Mouse (Mus musculus) ES-Bruce4 (cell line): ENCODE data around the gene Kdm4d. TPM values are rescaled to one million over a fixed set of nuclear protein-coding genes. Genes with fewer than 3 reads are reported as not detected.

Source experiments
- H3K27ac ChIP-seq: 2 replicates; pipeline ENCODE4 v1.5.1; 2012; ENCODE audit warnings: low read length, inconsistent platforms; ENCODE audit not compliant: insufficient read depth
- H3K27me3 ChIP-seq: 2 replicates; pipeline ENCODE4 v1.6.1; 2012; ENCODE audit warnings: mild to moderate bottlenecking, low read length, inconsistent platforms; ENCODE audit not compliant: control insufficient read depth, poor library complexity, insufficient read depth, severe bottlenecking
- H3K36me3 ChIP-seq: 2 replicates; pipeline ENCODE4 v1.6.1; 2012; ENCODE audit warnings: inconsistent platforms, mild to moderate bottlenecking, low read length, moderate library complexity; ENCODE audit not compliant: control insufficient read depth, poor library complexity, insufficient read depth, severe bottlenecking
- H3K4me1 ChIP-seq: one replicate; pipeline ENCODE4 v1.8.1; 2011; ENCODE audit warnings: low read length; ENCODE audit not compliant: control insufficient read depth, insufficient read depth
- H3K4me3 ChIP-seq: 2 replicates; pipeline ENCODE4 v1.5.1; 2011; ENCODE audit warnings: low read depth, mild to moderate bottlenecking, low read length
- H3K9ac ChIP-seq: 2 replicates; pipeline ENCODE4 v1.6.1; 2012; ENCODE audit warnings: low read depth, mild to moderate bottlenecking, inconsistent platforms; ENCODE audit not compliant: poor library complexity, severe bottlenecking
- H3K9me3 ChIP-seq: replicated peaks from 2 replicates; pipeline ENCODE4 v1.6.1; 2012; ENCODE audit warnings: mild to moderate bottlenecking, low read length, inconsistent platforms; ENCODE audit not compliant: control insufficient read depth, poor library complexity, insufficient read depth, severe bottlenecking
- CTCF ChIP-seq: IDR thresholded peaks from one replicate; pipeline ENCODE4 v1.8.1; 2011; ENCODE audit warnings: low read depth, low read length
- EP300 ChIP-seq: IDR thresholded peaks from 2 replicates; pipeline ENCODE4 v1.6.1; 2011; ENCODE audit warnings: low read depth, low read length; ENCODE audit not compliant: insufficient read depth
- POLR2A ChIP-seq: IDR thresholded peaks from one replicate; pipeline ENCODE4 v1.8.1; 2011; ENCODE audit warnings: low read length; ENCODE audit not compliant: insufficient read depth
- polyA plus RNA-seq: library from polyadenylated mRNA; stranded (reverse); fragments of >200 nt; gene quantifications from 2 replicates; pipeline ENCODE4 v1.2.4, GENCODE M21; 2011; ENCODE audit warnings: low read depth; ENCODE audit not compliant: missing spikeins, insufficient read depth, insufficient read length

The Kdm4d gene
- polyA plus RNA-seq = 0.37 and 0.52 TPM in 2 replicates

DNA sequence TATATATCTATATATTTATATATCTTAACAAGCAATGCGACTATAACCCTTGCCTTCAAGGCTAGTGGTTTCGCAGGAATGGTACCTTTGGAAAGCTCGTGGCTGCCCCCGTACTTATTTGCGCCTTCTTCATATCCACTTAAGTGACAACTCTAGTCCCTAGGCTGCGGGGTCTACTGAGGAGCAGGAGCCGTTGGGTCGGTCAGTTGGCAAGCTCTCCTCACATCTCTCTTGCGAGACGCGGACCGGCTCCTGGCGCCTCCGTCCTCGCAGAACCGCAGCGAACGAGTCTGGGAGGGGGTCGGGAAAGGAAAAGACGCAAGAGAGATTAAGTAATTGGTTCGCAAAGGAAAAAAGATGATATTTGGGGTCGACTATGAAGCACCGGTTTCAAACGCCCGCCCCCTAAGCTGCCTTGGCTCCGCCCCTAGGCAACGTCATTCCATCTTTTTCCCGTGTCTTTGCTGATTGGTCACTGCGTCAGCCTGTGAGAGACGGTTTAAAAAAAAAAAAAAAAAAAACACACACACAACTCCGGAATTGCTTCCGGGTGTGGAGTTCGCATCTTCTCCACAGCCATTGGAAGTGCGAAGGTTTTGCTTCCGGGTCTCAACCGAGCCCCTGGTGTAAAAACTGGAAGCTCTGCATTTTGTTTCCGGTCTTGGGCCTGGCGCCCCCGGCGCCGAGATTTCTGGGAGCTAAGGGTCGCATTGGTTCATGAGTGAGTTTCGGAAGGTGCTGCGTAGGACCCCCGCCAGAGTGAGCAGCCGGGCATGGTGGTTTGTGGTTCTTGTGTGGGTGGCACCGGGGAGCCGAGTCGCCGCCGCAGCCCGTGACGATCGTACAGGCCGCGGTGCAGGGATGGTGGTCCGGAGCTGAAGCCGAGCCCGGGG, at the start of gene Kdm4d, which contains the start of gene Cwc15:
Gene Kdm4d (minus strand): TSS at position 460 of the 893 bp plus-strand sequence.
Gene Cwc15 (plus strand): TSS at position 595 of the 893 bp plus-strand sequence.
- peaks cover 29% of the 10 kb centered on the region for H3K36me3 ChIP-seq
- peak within 1 kb of the TSS; percentile 99 for H3K4me3 ChIP-seq
- no peak within 1 kb of the TSS for H3K27ac ChIP-seq
- H3K9me3 ChIP-seq = no peaks in the 10 kb centered on the region
- no peaks in the 10 kb centered on the region for H3K27me3 ChIP-seq
- no peaks in the 10 kb centered on the region for H3K4me1 ChIP-seq
- H3K9ac ChIP-seq = peak within 1 kb of the TSS; percentile 76
- no peak for TF ChIP-seq CTCF
- peak; percentile 14 for TF ChIP-seq POLR2A

DNA sequence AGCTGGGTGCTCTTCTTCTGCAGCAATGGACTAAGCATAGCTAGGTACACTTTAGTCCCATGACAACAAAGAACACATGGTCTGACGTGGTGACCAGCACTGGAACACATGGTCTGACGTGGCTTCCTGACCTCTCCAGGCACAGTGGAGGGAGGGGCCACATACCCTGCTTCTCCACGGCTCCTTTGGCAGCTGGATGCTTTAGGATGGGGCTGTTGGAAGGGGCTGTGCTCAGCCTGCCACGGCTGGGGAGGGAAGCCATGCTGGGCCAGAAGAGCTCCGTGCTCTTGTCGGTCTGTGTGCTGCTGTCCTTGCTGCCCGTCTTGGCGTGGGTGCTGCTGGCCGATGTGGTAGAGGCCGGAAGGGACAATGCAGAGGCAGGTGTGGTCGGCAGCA, 48.1 kb upstream of the Kdm4d start:
- peaks cover 4% of the 10 kb centered on the region; the same call in 1 of the 2 replicates for H3K36me3 ChIP-seq
- no peak overlapping the region for H3K27ac ChIP-seq
- no peak overlapping the region for H3K4me3 ChIP-seq
- H3K9ac ChIP-seq = no peak overlapping the region
- no peaks in the 10 kb centered on the region for H3K9me3 ChIP-seq
- H3K4me1 ChIP-seq = no peaks in the 10 kb centered on the region
- TF ChIP-seq CTCF = no peak
- no peak for TF ChIP-seq POLR2A
- TF ChIP-seq EP300 = no peak
- H3K27me3 ChIP-seq = no peaks in the 10 kb centered on the region

DNA sequence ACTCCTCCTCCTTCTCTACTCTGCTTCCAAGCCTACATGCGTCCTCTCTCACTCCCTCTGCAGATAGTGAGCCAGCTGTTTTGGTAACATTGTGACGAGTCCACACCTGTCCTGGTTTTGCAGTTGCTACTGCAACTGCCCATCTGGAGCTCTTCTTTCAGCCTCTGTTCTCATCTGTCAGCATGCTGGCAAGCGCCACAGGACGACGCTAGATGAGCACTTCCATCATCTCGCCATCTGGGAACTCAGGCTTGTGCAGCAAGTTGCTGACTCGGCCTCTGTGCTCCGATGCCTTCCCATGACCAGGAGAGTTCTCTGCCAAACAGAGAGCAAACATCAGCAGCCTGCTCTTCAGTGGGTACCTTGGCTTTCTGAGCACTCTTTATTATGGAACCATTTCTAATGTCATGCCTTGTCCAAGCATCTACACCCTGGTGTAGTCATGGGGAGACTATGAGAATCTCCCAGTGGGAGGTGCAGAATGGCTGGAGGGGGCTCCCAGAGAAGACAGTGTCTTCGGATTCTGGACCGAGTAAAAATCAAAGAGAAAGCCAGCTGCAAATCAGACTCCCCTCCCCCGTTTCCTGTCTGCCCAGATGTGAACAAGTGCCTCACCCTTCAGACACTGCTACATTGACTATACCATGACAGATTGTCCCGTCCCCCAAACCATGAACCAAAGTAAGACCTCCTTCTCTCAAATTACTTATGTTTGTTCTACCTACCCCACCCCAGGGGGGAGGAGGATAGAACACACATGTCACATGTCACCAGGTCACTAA, 47.5 kb upstream of the Kdm4d start:
- Histone ChIP-seq H3K4me1 (no peaks in the 10 kb centered on the region), H3K9ac (no peak overlapping the region), H3K9me3 (no peaks in the 10 kb centered on the region), H3K27ac (no peak overlapping the region), H3K36me3 (peaks cover 4% of the 10 kb centered on the region; the same call in 1 of the 2 replicates), H3K27me3 (no peaks in the 10 kb centered on the region), H3K4me3 (no peak overlapping the region)
- TF ChIP-seq CTCF = no peak
- no peak for TF ChIP-seq EP300
- no peak for TF ChIP-seq POLR2A

DNA sequence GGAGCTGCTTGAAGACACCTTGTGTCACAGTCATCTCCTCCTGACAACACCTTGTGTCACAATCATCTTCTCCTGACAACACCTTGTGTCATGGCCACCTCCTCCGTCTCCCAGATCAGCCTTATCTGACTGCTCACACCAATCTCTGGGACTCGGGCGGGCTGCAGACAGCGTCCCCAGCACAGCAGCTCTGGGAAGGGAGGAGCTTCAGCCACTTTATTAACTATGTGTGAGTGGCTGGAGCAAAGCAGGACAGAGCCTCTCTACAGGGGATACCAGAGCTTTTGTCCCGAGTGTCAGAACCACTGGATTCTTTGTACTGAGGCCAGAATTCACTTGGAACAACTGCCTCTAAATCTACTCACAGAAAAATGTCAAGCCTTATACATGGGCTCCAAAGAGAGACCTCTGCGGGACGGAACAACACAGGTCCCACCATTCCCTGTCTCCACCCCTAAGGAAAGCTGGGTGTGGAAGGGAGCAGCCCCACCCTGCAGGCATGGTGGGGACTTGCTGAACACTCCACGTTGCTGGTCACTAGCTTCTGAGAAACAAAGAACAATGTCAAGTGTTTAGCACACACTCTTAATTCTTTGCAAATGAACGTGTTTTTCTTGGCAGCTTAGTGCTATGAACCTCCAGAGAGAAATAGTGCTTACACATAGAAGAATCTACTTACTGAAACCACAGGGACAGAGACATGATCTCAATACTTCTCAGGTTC, 43.9 kb upstream of the Kdm4d start:
- TF ChIP-seq CTCF = no peak
- TF ChIP-seq POLR2A = no peak
- TF ChIP-seq EP300 = no peak
- Histone ChIP-seq H3K9me3 (no peaks in the 10 kb centered on the region), H3K4me3 (no peak overlapping the region), H3K36me3 (no peaks in the 10 kb centered on the region), H3K4me1 (no peaks in the 10 kb centered on the region), H3K9ac (no peak overlapping the region), H3K27ac (no peak overlapping the region), H3K27me3 (no peaks in the 10 kb centered on the region)

DNA sequence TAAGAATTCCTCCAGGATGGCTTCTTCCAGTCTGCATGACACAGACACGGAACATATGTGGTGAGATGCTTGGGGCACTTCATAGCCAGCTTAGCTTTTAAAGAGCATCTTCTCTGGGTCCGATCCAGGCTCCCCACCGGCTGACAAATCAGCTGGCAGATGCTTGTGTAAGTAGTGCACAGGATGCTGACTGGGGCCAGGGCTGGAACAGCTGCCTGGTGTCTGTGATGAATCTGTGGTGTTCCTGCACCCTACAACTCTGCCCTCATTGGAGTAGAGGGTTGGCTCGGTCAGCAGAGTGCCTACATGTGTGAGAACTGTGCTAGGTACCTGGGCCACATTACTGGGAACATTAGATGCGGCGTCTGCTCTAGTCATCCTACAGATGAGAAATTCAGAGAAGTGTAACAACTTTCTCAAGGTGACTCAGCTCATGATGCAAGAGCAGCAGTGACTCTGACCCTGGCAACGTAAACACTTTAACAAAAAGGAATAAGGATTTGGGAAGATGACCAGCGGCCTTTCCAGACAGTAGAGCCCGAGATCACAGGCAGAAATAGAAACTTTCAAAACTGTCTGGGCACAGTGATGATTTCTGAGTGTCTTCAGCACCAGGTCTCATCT, 34.7 kb upstream of the Kdm4d start:
- no peaks in the 10 kb centered on the region for H3K9me3 ChIP-seq
- H3K27me3 ChIP-seq = no peaks in the 10 kb centered on the region
- no peak overlapping the region for H3K27ac ChIP-seq
- no peaks in the 10 kb centered on the region for H3K36me3 ChIP-seq
- TF ChIP-seq EP300 (no peak), POLR2A (no peak), CTCF (no peak)
- H3K4me3 ChIP-seq = no peak overlapping the region
- no peak overlapping the region for H3K9ac ChIP-seq
- H3K4me1 ChIP-seq = no peaks in the 10 kb centered on the region
